Mouse (Mus musculus) ES-E14 (cell line): ENCODE data around the gene Prpsap1. TPM values are rescaled to one million over a fixed set of nuclear protein-coding genes. Genes with fewer than 3 reads are reported as not detected.

ENCODE experiments used
- DNase-seq: peaks from one replicate; pipeline ENCODE4 v3.0.0-alpha.2; 2013; ENCODE audit warnings: low read depth, low spot score
- H3K27ac ChIP-seq: 2 replicates; pipeline ENCODE4 v1.5.1; 2012; ENCODE audit warnings: low read depth, mild to moderate bottlenecking, low read length, moderate library complexity, mixed read lengths; ENCODE audit not compliant: poor library complexity, insufficient read depth, severe bottlenecking
- H3K36me3 ChIP-seq: 2 replicates; pipeline ENCODE4 v1.6.1; 2012; ENCODE audit warnings: mild to moderate bottlenecking, low read length, moderate library complexity, mixed read lengths; ENCODE audit not compliant: control insufficient read depth, poor library complexity, insufficient read depth, severe bottlenecking
- H3K4me1 ChIP-seq, 2 experiments: fragments of 150-350 bp in 1 of 2; sonication (generic) in 1 of 2; 2 replicates each; pipeline ENCODE4 v1.6.1; 2012; ENCODE audit warnings: low read length in 2 of 2, mild to moderate bottlenecking in 1 of 2, mixed read lengths in 1 of 2; ENCODE audit not compliant: control insufficient read depth in 2 of 2, insufficient read depth in 2 of 2, poor library complexity in 1 of 2
- H3K4me3 ChIP-seq, 2 experiments: fragments of 150-350 bp in 1 of 2; sonication (generic) in 1 of 2; 2 replicates each; pipeline ENCODE4 v1.5.1; 2012; ENCODE audit warnings: low read length in 2 of 2, low read depth in 1 of 2, mild to moderate bottlenecking in 1 of 2, mixed read lengths in 1 of 2; ENCODE audit not compliant: insufficient read depth in 1 of 2, poor library complexity in 1 of 2, severe bottlenecking in 1 of 2
- H3K9ac ChIP-seq: 2 replicates; pipeline ENCODE4 v1.6.1; 2012; ENCODE audit warnings: low read depth, mild to moderate bottlenecking, low read length, mixed read lengths; ENCODE audit not compliant: poor library complexity, insufficient read depth, severe bottlenecking
- H3K9me3 ChIP-seq: fragments of 150-350 bp; sonication (generic); 2 replicates; pipeline ENCODE4 v1.6.1; 2012; ENCODE audit warnings: low read depth, mild to moderate bottlenecking, low read length; ENCODE audit not compliant: control insufficient read depth, insufficient read depth
- CHD2 ChIP-seq: IDR thresholded peaks from 2 replicates; pipeline ENCODE4 v1.6.1; 2014; ENCODE audit warnings: mild to moderate bottlenecking, low read depth, low read length, inconsistent platforms
- HCFC1 ChIP-seq: IDR thresholded peaks from 2 replicates; pipeline ENCODE4 v1.6.1; 2012; ENCODE audit warnings: low read length, inconsistent platforms, borderline replicate concordance; ENCODE audit not compliant: insufficient read depth
- MAFK ChIP-seq: IDR thresholded peaks from 2 replicates; pipeline ENCODE4 v1.6.1; 2014; ENCODE audit warnings: mild to moderate bottlenecking, low read depth, low read length, inconsistent platforms; ENCODE audit not compliant: insufficient read depth
- ZC3H11A ChIP-seq: IDR thresholded peaks from 2 replicates; pipeline ENCODE4 v1.6.1; 2012; ENCODE audit warnings: low read depth, mild to moderate bottlenecking, inconsistent platforms, low read length, borderline replicate concordance
- ZNF384 ChIP-seq: IDR thresholded peaks from 2 replicates; pipeline ENCODE4 v1.6.1; 2012; ENCODE audit warnings: low read depth, low read length, inconsistent platforms
- in situ Hi-C, 2 experiments: fragments of 600-800 bp; cut with MboI; formaldehyde crosslinking; loops; one replicate each; pipeline ENCODE4 v1.15.1; 2025; ENCODE audit warnings: low sequenced_read_pairs in 2 of 2, inconsistent platforms in 1 of 2; ENCODE audit not compliant: unreplicated experiment in 2 of 2
- total RNA-seq: library from RNA; depleted of rRNA; stranded (reverse); fragments of 300-350 nt; gene quantifications from 2 replicates; pipeline ENCODE4 v1.2.3, GENCODE M21; 2012

Prpsap1 gene
- total RNA-seq, 1 experiment = 121 TPM

GRCm38 (mm10) chr11:116424621-116425407 lies 69.2 kb downstream of the Prpsap1 start:
- no peak for DNase-seq
- in situ Hi-C loops = no loop called here
- no peak overlapping the region for H3K9ac ChIP-seq

GRCm38 (mm10) chr11:116423782-116424620 lies 70.0 kb downstream of the Prpsap1 start:
- H3K9me3 ChIP-seq = no peaks in the 10 kb centered on the region

More at GRCm38 (mm10) chr11:116424621-116425407, 69.2 kb downstream of the Prpsap1 start:
- no peaks in the 10 kb centered on the region for H3K36me3 ChIP-seq
- peaks cover 5 to 37% of the 10 kb centered on the region in 2 experiments for H3K4me1 ChIP-seq
- H3K4me3 ChIP-seq = no peak overlapping the region
- H3K9me3 ChIP-seq = no peaks in the 10 kb centered on the region
- peak overlapping the region; percentile 48; the same call in 1 of the 2 replicates for H3K27ac ChIP-seq
- TF ChIP-seq MAFK = no peak
- no peak for TF ChIP-seq CHD2
- no peak for TF ChIP-seq ZC3H11A
- no peak for TF ChIP-seq ZNF384
- no peak for TF ChIP-seq HCFC1

GRCm38 (mm10) chr11:116423214-116423613 lies 70.8 kb downstream of the Prpsap1 start:
- TF ChIP-seq ZC3H11A (no peak), ZNF384 (no peak), CHD2 (no peak), MAFK (no peak), HCFC1 (no peak)
- Histone ChIP-seq H3K36me3 (no peaks in the 10 kb centered on the region), H3K27ac (peak overlapping the region; percentile 68; the same call in 1 of the 2 replicates), H3K4me3 (no peak overlapping the region), H3K9me3 (no peaks in the 10 kb centered on the region), H3K9ac (no peak overlapping the region; the same call in 1 of the 2 replicates), H3K4me1 (peaks cover 4 to 30% of the 10 kb centered on the region in 2 experiments)
- in situ Hi-C loops = no loop called here
- no peak for DNase-seq

More at GRCm38 (mm10) chr11:116423782-116424620, 70.0 kb downstream of the Prpsap1 start:
- DNase-seq = no peak
- TF ChIP-seq ZNF384 = no peak
- no peak for TF ChIP-seq MAFK
- no peak for TF ChIP-seq CHD2
- TF ChIP-seq HCFC1 = no peak
- TF ChIP-seq ZC3H11A = no peak
- Histone ChIP-seq H3K9ac (no peak overlapping the region), H3K4me3 (no peak overlapping the region), H3K27ac (no peak overlapping the region; the same call in 1 of the 2 replicates), H3K36me3 (no peaks in the 10 kb centered on the region), H3K4me1 (peaks cover 3 to 33% of the 10 kb centered on the region in 2 experiments)
- in situ Hi-C loops = no loop called here

GRCm38 (mm10) chr11:116422562-116422961 lies 71.4 kb downstream of the Prpsap1 start:
- no peak for TF ChIP-seq ZNF384
- TF ChIP-seq ZC3H11A = no peak
- no peak for TF ChIP-seq HCFC1
- TF ChIP-seq MAFK = no peak
- TF ChIP-seq CHD2 = no peak
- in situ Hi-C loops = no loop called here

More at GRCm38 (mm10) chr11:116422562-116422961, 71.4 kb downstream of the Prpsap1 start:
- Histone ChIP-seq H3K4me1 (peaks cover 6 to 30% of the 10 kb centered on the region in 2 experiments), H3K36me3 (no peaks in the 10 kb centered on the region), H3K9ac (0 out of 2 replicates have a peak overlapping the region, but pooled peaks have one; percentile 0), H3K9me3 (no peaks in the 10 kb centered on the region), H3K4me3 (no peak overlapping the region), H3K27ac (peak overlapping the region; percentile 56; the same call in 1 of the 2 replicates)
- DNase-seq = no peak
